Mouse (Mus musculus): ENCODE results near the gene Adap1. TPM values are rescaled to one million over a fixed set of nuclear protein-coding genes. Genes with fewer than 3 reads are reported as not detected.
A peak's percentile ranks its signal among the peaks of the same experiment; 100 is the strongest.
"Not testable (repeated sequence)": the region's sequence is repeated elsewhere in the genome, so short reads cannot be mapped to it uniquely, and the experiment has no call there.

Adap1 gene
- total RNA-seq, 1 experiment from 2014 or later = 29.0 TPM

- ATAC-seq (replicated peaks in 1 of 2; ENCODE audit: insufficient read depth in 1 of 2, low FRiP score in 2 of 2, low TSS enrichment in 1 of 2, low read depth in 1 of 2, poor library complexity in 2 of 2, severe bottlenecking in 2 of 2) = no peak
Measured at GRCm38 (mm10) chr5:139353946-139354345, 28.5 kb upstream of the Adap1 start.

- 0 out of 4 replicates have a peak, but pooled peaks have one; percentile 25 to 28 for ATAC-seq (replicated peaks in 1 of 2; ENCODE audit: insufficient read depth in 1 of 2, low FRiP score in 2 of 2, low TSS enrichment in 1 of 2, low read depth in 1 of 2, poor library complexity in 2 of 2, severe bottlenecking in 2 of 2)
Measured at GRCm38 (mm10) chr5:139353496-139353895, 28.1 kb upstream of the Adap1 start.

GRCm38 (mm10) chr5:139352317-139352716 is 26.9 kb upstream of the Adap1 start, which contains the start of gene Cyp2w1:
TSS of gene Cyp2w1 (plus strand) at chr5:139352617.
- no peak for ATAC-seq (replicated peaks in 1 of 2; ENCODE audit: insufficient read depth in 1 of 2, low FRiP score in 2 of 2, low TSS enrichment in 1 of 2, low read depth in 1 of 2, poor library complexity in 2 of 2, severe bottlenecking in 2 of 2)

GRCm38 (mm10) chr5:139351628-139352027 is 26.2 kb upstream of the Adap1 start:
- no peak for ATAC-seq (replicated peaks in 1 of 2; ENCODE audit: insufficient read depth in 1 of 2, low FRiP score in 2 of 2, low TSS enrichment in 1 of 2, low read depth in 1 of 2, poor library complexity in 2 of 2, severe bottlenecking in 2 of 2)

GRCm38 (mm10) chr5:139351134-139351533 is 25.7 kb upstream of the Adap1 start, which contains the start of gene Cox19:
TSS of gene Cox19 (minus strand) at chr5:139351418.
- no peak for ATAC-seq (replicated peaks in 1 of 2; ENCODE audit: insufficient read depth in 1 of 2, low FRiP score in 2 of 2, low TSS enrichment in 1 of 2, low read depth in 1 of 2, poor library complexity in 2 of 2, severe bottlenecking in 2 of 2)

GRCm38 (mm10) chr5:139349713-139350112 is 24.3 kb upstream of the Adap1 start:
- no peak for ATAC-seq (replicated peaks in 1 of 2; ENCODE audit: insufficient read depth in 1 of 2, low FRiP score in 2 of 2, low TSS enrichment in 1 of 2, low read depth in 1 of 2, poor library complexity in 2 of 2, severe bottlenecking in 2 of 2)

- ATAC-seq (replicated peaks in 1 of 2; ENCODE audit: insufficient read depth in 1 of 2, low FRiP score in 2 of 2, low TSS enrichment in 1 of 2, low read depth in 1 of 2, poor library complexity in 2 of 2, severe bottlenecking in 2 of 2) = no peak
Measured at GRCm38 (mm10) chr5:139347225-139347624, 21.8 kb upstream of the Adap1 start.

GRCm38 (mm10) chr5:139345364-139345714 is 19.9 kb upstream of the Adap1 start:
- peak in 1 of 2 experiments; percentile 24; a peak in 2 of 4 replicates for ATAC-seq (replicated peaks in 1 of 2; ENCODE audit: insufficient read depth in 1 of 2, low FRiP score in 2 of 2, low TSS enrichment in 1 of 2, low read depth in 1 of 2, poor library complexity in 2 of 2, severe bottlenecking in 2 of 2)

GRCm38 (mm10) chr5:139344687-139345363 is 19.4 kb upstream of the Adap1 start:
- ATAC-seq (replicated peaks in 1 of 2; ENCODE audit: insufficient read depth in 1 of 2, low FRiP score in 2 of 2, low TSS enrichment in 1 of 2, low read depth in 1 of 2, poor library complexity in 2 of 2, severe bottlenecking in 2 of 2) = peak; percentile 95

GRCm38 (mm10) chr5:139344021-139344686 is 18.7 kb upstream of the Adap1 start:
- peak; percentile 79 to 83 for ATAC-seq (replicated peaks in 1 of 2; ENCODE audit: insufficient read depth in 1 of 2, low FRiP score in 2 of 2, low TSS enrichment in 1 of 2, low read depth in 1 of 2, poor library complexity in 2 of 2, severe bottlenecking in 2 of 2)

GRCm38 (mm10) chr5:139338891-139339290 is 13.5 kb upstream of the Adap1 start:
- ATAC-seq (replicated peaks in 1 of 2; ENCODE audit: insufficient read depth in 1 of 2, low FRiP score in 2 of 2, low TSS enrichment in 1 of 2, low read depth in 1 of 2, poor library complexity in 2 of 2, severe bottlenecking in 2 of 2) = no peak

- no peak for ATAC-seq (replicated peaks in 1 of 2; ENCODE audit: insufficient read depth in 1 of 2, low FRiP score in 2 of 2, low TSS enrichment in 1 of 2, low read depth in 1 of 2, poor library complexity in 2 of 2, severe bottlenecking in 2 of 2)
Measured at GRCm38 (mm10) chr5:139338403-139338802, 13.0 kb upstream of the Adap1 start.

GRCm38 (mm10) chr5:139337826-139338370 is 12.5 kb upstream of the Adap1 start:
- ATAC-seq (replicated peaks in 1 of 2; ENCODE audit: insufficient read depth in 1 of 2, low FRiP score in 2 of 2, low TSS enrichment in 1 of 2, low read depth in 1 of 2, poor library complexity in 2 of 2, severe bottlenecking in 2 of 2) = no peak

- no peak for ATAC-seq (replicated peaks in 1 of 2; ENCODE audit: insufficient read depth in 1 of 2, low FRiP score in 2 of 2, low TSS enrichment in 1 of 2, low read depth in 1 of 2, poor library complexity in 2 of 2, severe bottlenecking in 2 of 2)
Measured at GRCm38 (mm10) chr5:139335634-139336033, 10.2 kb upstream of the Adap1 start.

GRCm38 (mm10) chr5:139334394-139334793 is 9.0 kb upstream of the Adap1 start:
- not testable (repeated sequence) for ATAC-seq (replicated peaks in 1 of 2; ENCODE audit: insufficient read depth in 1 of 2, low FRiP score in 2 of 2, low TSS enrichment in 1 of 2, low read depth in 1 of 2, poor library complexity in 2 of 2, severe bottlenecking in 2 of 2)

- ATAC-seq (replicated peaks in 1 of 2; ENCODE audit: insufficient read depth in 1 of 2, low FRiP score in 2 of 2, low TSS enrichment in 1 of 2, low read depth in 1 of 2, poor library complexity in 2 of 2, severe bottlenecking in 2 of 2) = no peak
Measured at GRCm38 (mm10) chr5:139333301-139334013, 8.0 kb upstream of the Adap1 start.

- no peak for ATAC-seq (replicated peaks in 1 of 2; ENCODE audit: insufficient read depth in 1 of 2, low FRiP score in 2 of 2, low TSS enrichment in 1 of 2, low read depth in 1 of 2, poor library complexity in 2 of 2, severe bottlenecking in 2 of 2)
Measured at GRCm38 (mm10) chr5:139332590-139333272, 7.3 kb upstream of the Adap1 start.
